Mouse (Mus musculus): ENCODE data around the gene Sorcs1. TPM values are rescaled to one million over a fixed set of nuclear protein-coding genes. Genes with fewer than 3 reads are reported as not detected.

Gene Sorcs1
- polyA plus RNA-seq, 1 experiment = not detected

DNA sequence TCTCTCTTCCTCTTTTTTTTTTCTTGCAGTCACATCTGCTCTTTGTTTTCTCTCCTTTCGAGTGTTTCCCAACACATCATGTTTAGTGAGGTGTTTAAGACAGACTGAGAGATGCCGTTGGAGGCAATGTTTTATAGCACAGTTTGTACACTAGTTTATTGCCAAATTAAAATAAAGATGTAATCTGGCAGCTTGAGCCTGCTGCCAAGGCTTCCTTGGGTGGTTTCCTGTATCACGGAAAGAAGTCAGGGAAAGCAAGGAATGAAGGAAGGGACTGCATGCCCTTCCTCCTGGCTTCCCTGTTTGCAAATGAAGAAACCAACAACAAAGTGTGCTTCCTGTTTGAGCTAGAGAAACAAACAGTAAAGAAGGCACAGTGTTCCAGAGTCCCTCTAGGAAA, 352.3 kb downstream of the Sorcs1 start:
- H3K4me3 ChIP-seq (replicated peaks) = no peak overlapping the region
- H3K27me3 ChIP-seq (replicated peaks) = no peaks in the 10 kb centered on the region
- no peak for TF ChIP-seq FLI1 (IDR thresholded peaks at IDR 0.05; ENCODE audit: low read length)
- no peak for TF ChIP-seq GATA1 (IDR thresholded peaks at IDR 0.05; ENCODE audit: borderline replicate concordance, low read length)
- H3K9me3 ChIP-seq = peaks cover 8% of the 10 kb centered on the region; the same call in 1 of the 2 replicates
- H3K36me3 ChIP-seq (replicated peaks; ENCODE audit: low read length) = no peaks in the 10 kb centered on the region
- no peaks in the 10 kb centered on the region for H3K4me1 ChIP-seq

- TF ChIP-seq GATA1 (IDR thresholded peaks at IDR 0.05; ENCODE audit: borderline replicate concordance, low read length) = no peak
- no peak for TF ChIP-seq FLI1 (IDR thresholded peaks at IDR 0.05; ENCODE audit: low read length)
- Histone ChIP-seq H3K9me3 (peaks cover 8% of the 10 kb centered on the region; the same call in 1 of the 2 replicates), H3K27me3 (replicated peaks) (no peaks in the 10 kb centered on the region), H3K36me3 (replicated peaks; ENCODE audit: low read length) (no peaks in the 10 kb centered on the region), H3K4me3 (replicated peaks) (no peak overlapping the region), H3K4me1 (no peaks in the 10 kb centered on the region)
Observed at GRCm38 (mm10) chr19:50325686-50326085, 352.8 kb downstream of the Sorcs1 start.

- H3K36me3 ChIP-seq (replicated peaks; ENCODE audit: low read length) = no peaks in the 10 kb centered on the region
- TF ChIP-seq GATA1 (IDR thresholded peaks at IDR 0.05; ENCODE audit: borderline replicate concordance, low read length) (no peak), FLI1 (IDR thresholded peaks at IDR 0.05; ENCODE audit: low read length) (no peak)
- H3K4me1 ChIP-seq = no peaks in the 10 kb centered on the region
- no peak overlapping the region for H3K4me3 ChIP-seq (replicated peaks)
- H3K27me3 ChIP-seq (replicated peaks) = no peaks in the 10 kb centered on the region
- no peaks in the 10 kb centered on the region for H3K9me3 ChIP-seq
Observed at GRCm38 (mm10) chr19:50307046-50307445, 371.4 kb downstream of the Sorcs1 start.

DNA sequence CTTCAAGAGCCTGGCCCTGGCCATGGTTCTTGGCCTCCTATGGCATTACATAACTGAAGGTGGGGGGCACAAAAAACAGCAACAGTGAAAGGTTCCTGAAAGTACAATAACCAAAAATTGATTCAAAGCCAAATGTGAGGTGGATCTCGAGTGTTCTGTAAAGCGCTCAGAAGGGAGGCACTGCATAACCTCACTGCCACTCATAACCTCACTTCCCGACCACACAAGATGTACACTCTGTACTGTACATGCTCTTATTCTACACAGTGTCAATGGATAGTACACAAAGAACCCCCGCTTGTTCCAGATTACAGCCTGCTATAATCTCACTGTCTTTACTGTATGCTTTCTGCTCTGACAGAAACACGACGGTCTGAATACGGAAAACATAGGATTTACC, 384.2 kb downstream of the Sorcs1 start:
- Histone ChIP-seq H3K4me1 (no peaks in the 10 kb centered on the region), H3K9me3 (no peaks in the 10 kb centered on the region), H3K36me3 (replicated peaks; ENCODE audit: low read length) (no peaks in the 10 kb centered on the region), H3K27me3 (replicated peaks) (no peaks in the 10 kb centered on the region), H3K4me3 (replicated peaks) (no peak overlapping the region)
- no peak for TF ChIP-seq FLI1 (IDR thresholded peaks at IDR 0.05; ENCODE audit: low read length)
- TF ChIP-seq GATA1 (IDR thresholded peaks at IDR 0.05; ENCODE audit: borderline replicate concordance, low read length) = no peak

- H3K9me3 ChIP-seq = no peaks in the 10 kb centered on the region
- no peaks in the 10 kb centered on the region for H3K4me1 ChIP-seq
- no peak overlapping the region for H3K4me3 ChIP-seq (replicated peaks)
- H3K36me3 ChIP-seq (replicated peaks; ENCODE audit: low read length) = no peaks in the 10 kb centered on the region
- TF ChIP-seq FLI1 (IDR thresholded peaks at IDR 0.05; ENCODE audit: low read length) (no peak), GATA1 (IDR thresholded peaks at IDR 0.05; ENCODE audit: borderline replicate concordance, low read length) (no peak)
- H3K27me3 ChIP-seq (replicated peaks) = no peaks in the 10 kb centered on the region
Observed at GRCm38 (mm10) chr19:50264450-50264849, 414.0 kb downstream of the Sorcs1 start.

- Histone ChIP-seq H3K4me1 (no peaks in the 10 kb centered on the region), H3K27me3 (replicated peaks) (no peaks in the 10 kb centered on the region), H3K4me3 (replicated peaks) (no peak overlapping the region), H3K36me3 (replicated peaks; ENCODE audit: low read length) (no peaks in the 10 kb centered on the region), H3K9me3 (no peaks in the 10 kb centered on the region)
- TF ChIP-seq FLI1 (IDR thresholded peaks at IDR 0.05; ENCODE audit: low read length) (no peak), GATA1 (IDR thresholded peaks at IDR 0.05; ENCODE audit: borderline replicate concordance, low read length) (no peak)
Observed at GRCm38 (mm10) chr19:50258718-50259413, 419.6 kb downstream of the Sorcs1 start.

GRCm38 (mm10) chr19:50220476-50220875, 458.0 kb downstream of the Sorcs1 start:
- Histone ChIP-seq H3K9me3 (peaks cover 3% of the 10 kb centered on the region; the same call in 1 of the 2 replicates), H3K4me1 (no peaks in the 10 kb centered on the region), H3K27me3 (replicated peaks) (no peaks in the 10 kb centered on the region), H3K4me3 (replicated peaks) (no peak overlapping the region), H3K36me3 (replicated peaks; ENCODE audit: low read length) (no peaks in the 10 kb centered on the region)
- no peak for TF ChIP-seq FLI1 (IDR thresholded peaks at IDR 0.05; ENCODE audit: low read length)
- no peak for TF ChIP-seq GATA1 (IDR thresholded peaks at IDR 0.05; ENCODE audit: borderline replicate concordance, low read length)

DNA sequence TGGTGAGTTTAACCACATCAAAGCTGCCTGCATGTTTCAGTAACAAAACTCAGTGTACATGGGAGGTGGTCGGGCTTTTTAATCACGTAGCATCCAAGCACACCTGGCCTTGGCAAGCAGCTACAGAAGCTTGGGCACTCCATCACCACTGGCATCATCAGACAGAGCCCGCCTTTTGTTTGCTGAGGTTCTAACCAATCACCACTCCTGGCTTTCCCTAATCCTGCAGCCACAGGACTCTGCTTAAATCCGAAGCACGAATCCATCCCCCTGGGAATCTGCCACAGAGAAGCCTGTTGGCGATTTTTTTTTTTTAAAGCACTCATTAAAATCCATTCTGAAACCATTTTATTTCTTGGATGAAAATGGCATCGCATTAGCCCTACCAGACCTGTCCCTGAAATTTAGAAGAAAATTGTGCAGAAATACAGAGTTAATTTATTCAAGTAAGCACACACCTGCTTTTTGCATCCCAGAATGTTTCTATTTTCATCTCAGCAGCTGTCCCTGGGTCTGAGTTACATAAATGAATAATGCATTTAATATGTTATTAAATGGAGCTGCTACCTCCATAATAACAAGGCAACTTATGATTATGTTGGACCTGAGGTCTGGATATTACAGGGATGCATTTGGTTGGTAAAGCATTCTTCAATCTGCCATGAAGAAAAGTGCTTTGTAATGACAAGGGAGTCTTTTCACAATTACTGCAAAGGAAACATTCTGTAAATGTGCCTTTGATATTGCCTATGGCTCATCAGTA, 463.8 kb downstream of the Sorcs1 start:
- Histone ChIP-seq H3K4me3 (replicated peaks) (no peak overlapping the region), H3K4me1 (no peaks in the 10 kb centered on the region), H3K36me3 (replicated peaks; ENCODE audit: low read length) (no peaks in the 10 kb centered on the region), H3K27me3 (replicated peaks) (no peaks in the 10 kb centered on the region), H3K9me3 (peaks cover 6% of the 10 kb centered on the region; the same call in 1 of the 2 replicates)
- TF ChIP-seq GATA1 (IDR thresholded peaks at IDR 0.05; ENCODE audit: borderline replicate concordance, low read length) = no peak
- TF ChIP-seq FLI1 (IDR thresholded peaks at IDR 0.05; ENCODE audit: low read length) = no peak

DNA sequence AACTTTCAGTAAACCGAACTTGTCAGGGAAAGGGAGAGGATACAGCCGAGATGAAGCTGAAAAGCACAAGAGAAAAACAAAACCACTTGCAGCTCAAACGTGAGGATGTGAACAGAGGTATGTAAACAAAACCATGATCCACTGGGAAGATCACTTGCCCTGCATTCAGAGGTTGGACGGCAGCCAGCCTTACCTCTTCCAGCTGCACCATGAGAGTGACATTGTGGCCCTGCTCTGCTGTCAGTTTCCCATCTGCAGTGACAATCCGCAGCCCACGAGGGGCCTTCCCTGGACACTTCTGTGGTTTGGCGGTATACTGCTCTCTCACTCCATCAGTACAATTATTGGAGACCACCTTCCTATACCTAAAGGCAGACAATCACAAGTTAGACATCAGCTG, 468.0 kb downstream of the Sorcs1 start:
- Histone ChIP-seq H3K4me1 (no peaks in the 10 kb centered on the region), H3K9me3 (peaks cover 2% of the 10 kb centered on the region; the same call in 1 of the 2 replicates), H3K27me3 (replicated peaks) (no peaks in the 10 kb centered on the region)

DNA sequence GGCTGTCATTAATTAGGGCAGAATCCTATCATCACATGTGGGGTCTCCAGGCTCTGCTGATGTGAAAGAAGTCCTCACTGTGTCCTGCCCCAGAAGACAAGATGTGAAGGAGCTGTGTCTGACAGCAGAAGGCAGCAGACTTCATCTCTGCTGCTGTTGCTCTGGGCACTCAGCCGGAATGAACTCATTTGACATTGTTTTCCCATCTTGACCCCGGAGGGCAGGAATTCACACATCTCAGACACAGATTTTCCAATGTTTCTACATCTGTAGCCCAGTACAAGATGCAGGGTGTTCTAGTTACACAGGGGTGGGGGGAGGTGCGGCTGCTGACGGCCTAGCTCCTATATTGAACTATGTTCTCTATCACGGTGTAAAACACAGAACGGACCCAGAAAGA, 474.1 kb downstream of the Sorcs1 start:
- H3K4me3 ChIP-seq (replicated peaks) = no peak overlapping the region
- TF ChIP-seq FLI1 (IDR thresholded peaks at IDR 0.05; ENCODE audit: low read length) (no peak), GATA1 (IDR thresholded peaks at IDR 0.05; ENCODE audit: borderline replicate concordance, low read length) (no peak)
- H3K9me3 ChIP-seq = no peaks in the 10 kb centered on the region
- no peaks in the 10 kb centered on the region for H3K27me3 ChIP-seq (replicated peaks)
- no peaks in the 10 kb centered on the region for H3K4me1 ChIP-seq
- H3K36me3 ChIP-seq (replicated peaks; ENCODE audit: low read length) = no peaks in the 10 kb centered on the region

More for the DNA sequence above, 468.0 kb downstream of the Sorcs1 start:
- TF ChIP-seq GATA1 (IDR thresholded peaks at IDR 0.05; ENCODE audit: borderline replicate concordance, low read length) (no peak), FLI1 (IDR thresholded peaks at IDR 0.05; ENCODE audit: low read length) (no peak)
- no peak overlapping the region for H3K4me3 ChIP-seq (replicated peaks)
- no peaks in the 10 kb centered on the region for H3K36me3 ChIP-seq (replicated peaks; ENCODE audit: low read length)
